Mouse (Mus musculus) embryonic facial prominence, embryonic 11.5 days (tissue): ENCODE data around the gene Gpkow. TPM values are rescaled to one million over a fixed set of nuclear protein-coding genes. Genes with fewer than 3 reads are reported as not detected.
"Not testable (repeated sequence)": the region's sequence is repeated elsewhere in the genome, so short reads cannot be mapped to it uniquely, and the experiment has no call there.

ENCODE experiments used
- ATAC-seq: fragments of 200-750 bp; cut with Nextera tagmentation; replicated peaks from 2 replicates; pipeline ENCODE4 v1.8.0; 2017; ENCODE audit warnings: low read depth; ENCODE audit not compliant: insufficient number of reproducible peaks, low FRiP score, low TSS enrichment
- DNase-seq: peaks from one replicate; pipeline ENCODE4 v3.0.0-alpha.2; 2015; ENCODE audit warnings: low spot score
- H3K27ac ChIP-seq: fragments of 300-500 bp; sonication (generic); replicated peaks from 2 replicates; pipeline ENCODE4 v1.5.1; 2014; ENCODE audit warnings: mild to moderate bottlenecking, low read depth, low read length, control low read depth
- H3K27me3 ChIP-seq: fragments of 300-500 bp; sonication (generic); 2 replicates; pipeline ENCODE4 v1.6.1; 2014; ENCODE audit warnings: mild to moderate bottlenecking, low read length, moderate library complexity, mixed read lengths; ENCODE audit not compliant: control insufficient read depth, insufficient read depth
- H3K36me3 ChIP-seq: fragments of 300-500 bp; sonication (generic); replicated peaks from 2 replicates; pipeline ENCODE4 v1.6.1; 2014; ENCODE audit warnings: low read depth, mild to moderate bottlenecking, low read length, moderate library complexity, mixed read lengths; ENCODE audit not compliant: control insufficient read depth, insufficient read depth
- H3K4me1 ChIP-seq: fragments of 300-500 bp; sonication (generic); 2 replicates; pipeline ENCODE4 v1.6.1; 2014; ENCODE audit warnings: low read length, mixed read lengths; ENCODE audit not compliant: control insufficient read depth, insufficient read depth
- H3K4me2 ChIP-seq: fragments of 300-500 bp; sonication (generic); 2 replicates; pipeline ENCODE4 v1.6.1; 2014; ENCODE audit warnings: low read depth, mild to moderate bottlenecking, control low read depth, low read length, moderate library complexity
- H3K4me3 ChIP-seq: fragments of 300-500 bp; sonication (generic); 2 replicates; pipeline ENCODE4 v1.5.1; 2014; ENCODE audit warnings: low read depth, low read length, control low read depth
- H3K9ac ChIP-seq: fragments of 300-500 bp; sonication (generic); replicated peaks from 2 replicates; pipeline ENCODE4 v1.6.1; 2014; ENCODE audit warnings: mild to moderate bottlenecking, control low read depth, low read length
- H3K9me3 ChIP-seq: fragments of 300-500 bp; sonication (generic); replicated peaks from 2 replicates; pipeline ENCODE4 v1.6.1; 2016; ENCODE audit warnings: mild to moderate bottlenecking, low read length, inconsistent platforms, mixed read lengths; ENCODE audit not compliant: control insufficient read depth
- WGBS: fragments of 180-500 bp; shearing (Covaris S2); extraction: QIAGEN DNeasy Blood & Tissue Kit; methylation state at CpG from one replicate; pipeline ENCODE4 v1.1.7; 2014; 5-methylcytosine and 5-hydroxymethylcytosine counted together
- polyA plus RNA-seq: library from polyadenylated mRNA; unstranded; fragments of >200 nt; fragmentation: Nextera tagmentation; extraction: Ambion mirVana; gene quantifications from 2 replicates; pipeline ENCODE4 v1.2.1, GENCODE M21; 2014

Gene Gpkow
- polyA plus RNA-seq, 1 experiment from 2014 or later: 42.2 TPM

DNA sequence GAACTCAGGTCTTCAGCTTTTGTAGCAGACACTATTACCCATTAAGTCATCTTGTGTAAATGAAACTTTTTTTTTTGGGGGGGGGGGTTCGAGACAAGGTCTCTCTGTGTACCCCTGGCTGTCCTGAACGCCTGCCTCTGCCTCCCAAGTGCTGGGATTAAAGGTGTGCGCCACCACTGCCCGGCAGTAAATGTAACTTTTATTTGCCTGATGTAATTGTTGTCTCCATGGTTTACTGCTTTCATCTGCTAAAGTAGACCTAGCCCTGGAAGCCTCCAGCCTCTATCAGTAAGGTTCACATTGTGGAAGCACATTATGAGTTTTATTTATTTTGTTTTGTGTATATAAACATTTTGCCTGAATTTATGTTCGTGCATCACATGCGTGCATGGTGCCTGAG lies 411 bp upstream of the Gpkow start:
- ATAC-seq (peak; percentile 34; the same call in 1 of the 2 replicates), DNase-seq (no peak)
- H3K27me3 ChIP-seq: no peaks in the 10 kb centered on the region
- 49% methylated on average over 6 of the region's 6 CpGs for WGBS
- no peak overlapping the region for H3K27ac ChIP-seq
- no peaks in the 10 kb centered on the region for H3K36me3 ChIP-seq
- no peak overlapping the region for H3K4me3 ChIP-seq
- no peaks in the 10 kb centered on the region for H3K4me1 ChIP-seq
- no peak overlapping the region for H3K4me2 ChIP-seq
- H3K9me3 ChIP-seq: no peaks in the 10 kb centered on the region
- H3K9ac ChIP-seq: no peak overlapping the region

DNA sequence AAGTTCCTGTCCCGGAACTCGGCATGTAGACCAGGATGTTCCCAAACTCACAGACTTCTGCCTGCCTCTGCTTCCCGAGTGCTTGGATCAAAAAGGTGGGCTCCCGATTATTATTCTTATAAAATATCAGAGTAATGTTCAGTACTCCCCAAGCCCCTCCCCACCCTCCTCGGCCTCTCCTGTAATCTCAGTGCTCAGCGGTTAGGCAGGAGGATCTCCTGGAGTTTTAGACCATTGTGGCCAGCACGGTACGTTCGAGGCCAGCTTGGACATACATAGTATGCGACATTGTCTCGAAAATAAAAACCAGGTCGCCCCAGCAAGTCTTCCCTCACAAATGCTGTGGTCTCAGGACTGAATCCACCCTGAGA lies 16.8 kb downstream of the Gpkow start:
- DNase-seq, H3K36me3 ChIP-seq, H3K9me3 ChIP-seq, ATAC-seq, H3K27me3 ChIP-seq, H3K4me1 ChIP-seq, H3K27ac ChIP-seq, H3K9ac ChIP-seq: not testable (repeated sequence)
- 31% methylated on average over 4 of the region's 12 CpGs for WGBS
- peak overlapping the region; percentile 23 for H3K4me3 ChIP-seq
- peak overlapping the region; percentile 39 for H3K4me2 ChIP-seq

- 16% methylated on average over 36 of the region's 60 CpGs for WGBS
- peak; percentile 95 for ATAC-seq
Measured at GRCm38 (mm10) chrX:7714135-7714899, 17.4 kb downstream of the Gpkow start, which contains the start of gene Wdr45. Wdr45 (plus strand) TSS chrX:7714333.

DNA sequence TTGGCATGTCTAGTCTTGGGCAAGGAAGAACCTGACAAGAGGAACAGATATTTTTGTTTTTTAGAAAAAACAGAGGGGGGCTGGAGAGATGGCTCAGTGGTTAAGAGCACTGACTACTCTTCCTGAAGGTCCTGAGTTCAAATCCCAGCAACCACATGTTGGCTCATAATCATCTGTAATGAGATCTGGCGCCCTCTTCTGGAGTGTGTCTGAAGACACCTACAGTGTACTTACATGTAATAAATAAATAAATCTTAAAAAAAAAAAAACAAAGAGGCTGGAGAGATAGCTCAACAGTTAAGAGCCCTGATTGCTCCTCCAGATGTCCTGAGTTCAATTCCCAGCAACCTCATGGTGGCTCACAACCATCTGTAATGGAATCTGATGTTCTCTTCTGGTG lies 19.1 kb downstream of the Gpkow start:
- H3K9ac ChIP-seq, H3K9me3 ChIP-seq, H3K4me1 ChIP-seq, DNase-seq, H3K27ac ChIP-seq, H3K36me3 ChIP-seq, H3K4me3 ChIP-seq, H3K4me2 ChIP-seq, H3K27me3 ChIP-seq, ATAC-seq: not testable (repeated sequence)
- 42% methylated on average over 1 of the region's 1 CpGs for WGBS

More at GRCm38 (mm10) chrX:7714135-7714899, 17.4 kb downstream of the Gpkow start, which contains the start of gene Wdr45:
- not testable (repeated sequence) for H3K27me3 ChIP-seq, H3K9ac ChIP-seq, H3K9me3 ChIP-seq, H3K36me3 ChIP-seq, H3K27ac ChIP-seq, H3K4me1 ChIP-seq
- DNase-seq: peak; percentile 91
- Histone ChIP-seq H3K4me3 (peak within 1 kb of the TSS; percentile 23), H3K4me2 (peak within 1 kb of the TSS; percentile 39)

DNA sequence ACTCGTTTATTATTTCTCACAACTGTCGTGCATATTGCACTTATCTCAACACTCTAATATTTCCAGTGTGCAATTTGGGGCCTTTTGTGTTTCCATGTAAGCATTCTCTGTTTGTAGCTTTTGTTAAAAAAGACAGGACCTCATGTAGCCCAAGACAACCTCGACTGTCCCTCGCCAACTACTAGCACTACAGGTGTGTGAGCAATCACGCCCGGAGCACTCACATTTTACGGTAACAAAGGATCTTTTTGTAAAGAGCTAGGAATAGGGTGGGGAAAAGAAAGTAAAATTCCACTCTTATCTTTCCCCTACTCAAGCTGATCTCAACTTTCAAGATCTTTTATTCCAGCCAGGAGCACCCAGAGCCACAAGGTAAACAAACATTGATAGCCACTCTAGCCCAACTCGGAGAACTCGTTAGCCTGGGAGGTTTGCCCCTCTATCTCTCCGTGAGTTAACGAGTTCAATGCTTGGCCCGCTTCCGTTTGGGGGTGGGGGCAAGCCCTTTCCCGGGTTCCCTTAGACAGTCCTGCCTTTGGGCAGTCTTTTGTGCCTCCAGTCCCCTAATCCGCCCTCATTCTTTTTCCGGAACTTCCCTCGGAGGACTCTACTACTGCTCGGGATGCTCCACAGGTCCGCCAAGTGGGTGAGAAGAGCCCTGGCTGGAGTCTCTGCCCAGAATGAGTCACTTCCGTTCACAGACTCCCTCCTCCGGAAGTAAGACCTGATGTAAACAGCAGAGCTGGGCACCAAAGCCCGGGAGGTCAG lies 24.8 kb downstream of the Gpkow start, which contains the start of gene Gm45208:
TSS of gene Gm45208 (plus strand) at position 732 of the 768 bp plus-strand sequence.
- Histone ChIP-seq H3K9ac (peak within 1 kb of the TSS; percentile 67), H3K36me3 (no peaks in the 10 kb centered on the region), H3K4me3 (peak within 1 kb of the TSS; percentile 53), H3K27ac (peak within 1 kb of the TSS; percentile 81), H3K9me3 (no peaks in the 10 kb centered on the region), H3K4me1 (no peaks in the 10 kb centered on the region), H3K27me3 (no peaks in the 10 kb centered on the region), H3K4me2 (peak within 1 kb of the TSS; percentile 46)
- 22% methylated on average over 22 of the region's 22 CpGs for WGBS
- DNase-seq: peak; percentile 80
- ATAC-seq: peak; percentile 77

GRCm38 (mm10) chrX:7722282-7722611 lies 25.3 kb downstream of the Gpkow start:
- H3K9me3 ChIP-seq: no peaks in the 10 kb centered on the region
- ATAC-seq: peak; percentile 41
- no peaks in the 10 kb centered on the region for H3K36me3 ChIP-seq
- no peaks in the 10 kb centered on the region for H3K4me1 ChIP-seq
- H3K9ac ChIP-seq: peak overlapping the region; percentile 67
- H3K4me2 ChIP-seq: peak overlapping the region; percentile 46
- H3K4me3 ChIP-seq: peak overlapping the region; percentile 53
- DNase-seq: no peak
- H3K27ac ChIP-seq: no peak overlapping the region
- H3K27me3 ChIP-seq: no peaks in the 10 kb centered on the region
- 20% methylated on average over 11 of the region's 11 CpGs for WGBS

DNA sequence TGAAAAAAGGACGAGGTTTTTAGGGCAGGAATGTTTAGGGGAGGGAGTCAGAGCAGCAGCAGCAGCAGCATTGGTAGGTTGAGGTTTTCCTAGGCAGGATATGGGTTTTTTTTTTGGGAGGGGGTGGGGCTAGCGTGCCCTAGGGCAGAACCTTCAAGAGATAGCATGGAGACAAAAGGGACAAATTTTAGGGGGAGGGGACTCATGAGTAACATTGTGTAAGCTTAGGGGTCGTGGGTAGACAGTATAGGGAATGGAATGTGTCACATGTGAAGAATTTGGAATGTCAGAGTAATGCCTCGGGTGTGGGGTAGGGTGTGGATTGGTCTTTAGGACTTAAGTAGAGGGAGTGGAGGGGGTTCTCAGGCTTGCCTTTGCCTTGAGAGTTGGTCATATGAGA lies 25.8 kb downstream of the Gpkow start:
- no peak for DNase-seq
- Histone ChIP-seq H3K9me3 (no peaks in the 10 kb centered on the region), H3K27ac (no peak overlapping the region), H3K4me1 (no peaks in the 10 kb centered on the region), H3K36me3 (no peaks in the 10 kb centered on the region), H3K4me3 (peak overlapping the region; percentile 53), H3K27me3 (no peaks in the 10 kb centered on the region), H3K4me2 (peak overlapping the region; percentile 46), H3K9ac (peak overlapping the region; percentile 67)
- WGBS: 28% methylated on average over 4 of the region's 4 CpGs
- ATAC-seq: no peak

DNA sequence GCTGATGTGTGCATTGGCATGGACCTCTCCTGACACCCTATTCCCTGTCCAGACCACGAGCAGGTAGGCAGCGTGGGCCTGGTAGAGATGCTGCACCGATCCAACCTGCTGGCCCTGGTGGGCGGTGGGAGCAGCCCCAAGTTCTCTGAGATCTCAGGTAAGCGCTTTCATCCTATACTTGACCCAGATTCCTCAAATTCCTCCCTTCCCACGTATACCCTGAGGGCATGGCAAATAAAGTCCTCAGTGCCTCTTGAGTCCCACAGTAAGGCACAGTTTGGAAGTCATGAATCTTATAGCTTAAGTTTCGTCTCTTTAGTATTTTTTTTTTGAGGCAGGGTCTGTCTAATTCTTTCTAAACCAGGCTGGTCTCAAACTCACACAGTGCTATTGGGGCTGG lies 27.2 kb downstream of the Gpkow start:
- Histone ChIP-seq H3K36me3 (no peaks in the 10 kb centered on the region), H3K4me1 (no peaks in the 10 kb centered on the region), H3K9me3 (no peaks in the 10 kb centered on the region), H3K4me3 (no peak overlapping the region), H3K4me2 (no peak overlapping the region), H3K9ac (no peak overlapping the region), H3K27ac (no peak overlapping the region), H3K27me3 (no peaks in the 10 kb centered on the region)
- WGBS: 83% methylated on average over 7 of the region's 7 CpGs
- DNase-seq: no peak
- no peak for ATAC-seq
